Mouse (Mus musculus): ENCODE results near the gene Ppp2r2c. TPM values are rescaled to one million over a fixed set of nuclear protein-coding genes. Genes with fewer than 3 reads are reported as not detected.
A peak's percentile ranks its signal among the peaks of the same experiment; 100 is the strongest.

Gene Ppp2r2c
- 171 and 177 TPM in 2 replicates for total RNA-seq (2014; rRNA removed)
- polyA plus RNA-seq (2015; fragmentation: Nextera tagmentation; extraction: Ambion mirVana) = 75.5 and 96.1 TPM in 2 replicates

DNA sequence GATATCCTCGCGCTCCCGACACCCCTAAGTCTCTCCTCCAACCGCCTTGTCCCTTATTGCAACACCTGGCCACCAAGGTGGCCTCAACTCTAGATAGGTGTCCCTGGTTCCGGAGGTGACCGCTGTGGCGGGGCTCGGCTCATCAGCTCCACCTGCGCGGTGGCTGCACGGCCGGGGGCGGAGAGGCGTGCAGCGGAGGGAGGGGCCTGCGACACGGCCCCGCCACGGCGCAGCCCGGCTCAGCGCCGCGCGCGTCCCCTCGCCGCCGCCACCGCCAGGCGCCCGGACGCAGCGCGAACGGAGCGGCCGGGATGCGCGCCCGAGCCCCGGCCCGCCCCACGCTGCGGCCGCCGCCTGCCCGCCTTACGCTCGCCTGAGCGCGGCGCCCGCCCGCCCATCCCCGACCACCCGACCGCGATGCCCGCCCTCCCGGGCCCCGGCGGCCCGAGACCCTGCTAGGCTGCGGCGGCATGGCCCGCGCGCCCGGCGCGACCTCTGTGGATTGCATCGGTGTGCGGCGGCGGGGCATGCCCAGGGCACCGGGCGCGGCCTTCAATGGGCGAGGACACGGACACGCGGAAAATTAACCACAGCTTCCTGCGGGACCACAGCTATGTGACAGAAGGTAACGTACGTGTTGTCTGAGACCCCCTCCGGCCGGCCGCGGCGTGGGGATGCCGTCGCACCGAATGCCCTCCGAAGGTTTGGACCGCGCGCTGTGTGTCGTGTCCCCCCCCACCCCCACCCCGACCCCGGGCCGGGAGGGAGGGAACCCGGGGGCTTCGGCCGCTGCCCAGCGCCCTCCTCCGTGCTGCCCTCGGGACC lies at the start of gene Ppp2r2c:
Gene Ppp2r2c (plus strand): TSS at position 248 of the 825 bp plus-strand sequence.
- Histone ChIP-seq H3K4me1 (ENCODE audit: insufficient read depth) (no peaks in the 10 kb centered on the region), H3K27me3 (ENCODE audit: insufficient read depth, low read length) (peaks cover 21% of the 10 kb centered on the region), H3K9me3 (ENCODE audit: low read length) (no peaks in the 10 kb centered on the region), H3K36me3 (ENCODE audit: insufficient read depth) (no peaks in the 10 kb centered on the region), H3K27ac (ENCODE audit: low read depth, low read length) (peak within 1 kb of the TSS; percentile 80), H3K9ac (peak within 1 kb of the TSS; percentile 77), H3K4me3 (ENCODE audit: low read depth, low read length) (peak within 1 kb of the TSS; percentile 65), H3K4me2 (ENCODE audit: low read depth) (peak within 1 kb of the TSS; percentile 81)
- under 1% methylated on average over 108 of the region's 108 CpGs for WGBS
- no peak for TF ChIP-seq CTCF (IDR thresholded peaks at IDR 0.05; ENCODE audit: low read depth)
- DNase-seq = peak; percentile 57
- peak; percentile 75 for ATAC-seq

DNA sequence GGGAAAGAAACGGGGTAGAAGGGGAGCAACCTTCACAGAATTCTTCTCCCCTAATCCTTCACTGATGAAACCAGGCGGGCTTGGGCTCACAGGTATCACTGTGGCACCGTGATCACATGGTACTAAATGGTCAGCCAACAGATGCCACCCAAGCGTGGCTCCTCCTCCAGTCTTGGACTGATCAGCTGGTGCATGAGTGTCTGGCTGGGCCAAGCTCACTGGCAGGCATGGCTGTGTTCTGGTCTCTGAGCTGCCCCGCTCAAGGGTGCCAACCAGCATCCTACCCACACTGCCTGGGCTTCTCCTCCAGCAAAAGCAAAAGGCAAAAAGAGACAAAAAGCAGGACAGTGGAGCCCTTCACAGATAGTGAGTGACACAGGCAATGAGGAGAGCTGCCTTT lies 48.6 kb upstream of the Ppp2r2c start:
- no peaks in the 10 kb centered on the region; the same call in 1 of the 2 replicates for H3K36me3 ChIP-seq (ENCODE audit: insufficient read depth)
- H3K4me3 ChIP-seq (ENCODE audit: low read depth, low read length) = no peak overlapping the region
- WGBS = 93% methylated on average over 5 of the region's 5 CpGs
- no peaks in the 10 kb centered on the region for H3K4me1 ChIP-seq (ENCODE audit: insufficient read depth)
- no peak for TF ChIP-seq CTCF (IDR thresholded peaks at IDR 0.05; ENCODE audit: low read depth)
- no peak overlapping the region for H3K9ac ChIP-seq
- H3K27me3 ChIP-seq (ENCODE audit: insufficient read depth, low read length) = no peaks in the 10 kb centered on the region
- no peak overlapping the region for H3K4me2 ChIP-seq (ENCODE audit: low read depth)
- H3K9me3 ChIP-seq (ENCODE audit: low read length) = no peaks in the 10 kb centered on the region
- H3K27ac ChIP-seq (ENCODE audit: low read depth, low read length) = no peak overlapping the region
- DNase-seq (no peak), ATAC-seq (0 out of 2 replicates have a peak, but pooled peaks have one; percentile 14)

- peak; percentile 80 for TF ChIP-seq CTCF (IDR thresholded peaks at IDR 0.05; ENCODE audit: low read depth)
- DNase-seq (peak; percentile 52), ATAC-seq (peak; percentile 71)
- Histone ChIP-seq H3K27ac (ENCODE audit: low read depth, low read length) (no peak overlapping the region), H3K36me3 (ENCODE audit: insufficient read depth) (no peaks in the 10 kb centered on the region; the same call in 1 of the 2 replicates), H3K4me3 (ENCODE audit: low read depth, low read length) (no peak overlapping the region), H3K9me3 (ENCODE audit: low read length) (no peaks in the 10 kb centered on the region), H3K4me1 (ENCODE audit: insufficient read depth) (no peaks in the 10 kb centered on the region), H3K27me3 (ENCODE audit: insufficient read depth, low read length) (no peaks in the 10 kb centered on the region), H3K9ac (no peak overlapping the region), H3K4me2 (ENCODE audit: low read depth) (no peak overlapping the region)
- WGBS = 46% methylated on average over 6 of the region's 6 CpGs
Observed at GRCm38 (mm10) chr5:36820142-36820541, 48.2 kb upstream of the Ppp2r2c start.

DNA sequence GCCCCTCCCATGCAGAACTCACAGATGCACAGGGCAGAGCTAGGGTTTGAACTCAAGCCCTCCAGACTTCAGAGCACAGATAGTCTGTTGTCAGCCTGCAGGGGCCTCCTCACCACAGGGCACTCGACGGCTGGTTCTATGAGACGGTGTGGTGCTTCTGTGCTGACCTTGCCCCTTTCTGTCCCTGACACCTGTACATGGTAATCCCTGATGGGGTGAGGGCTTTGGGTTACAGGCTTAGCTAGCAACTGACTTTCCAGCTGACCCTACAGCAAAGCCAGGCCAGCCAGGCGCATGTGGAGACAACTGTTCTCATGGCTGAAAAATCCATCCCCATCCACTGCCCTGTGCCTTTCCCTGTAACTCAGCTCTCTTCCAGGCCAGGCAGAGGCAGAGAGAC lies 45.4 kb upstream of the Ppp2r2c start:
- no peaks in the 10 kb centered on the region for H3K9me3 ChIP-seq (ENCODE audit: low read length)
- H3K4me2 ChIP-seq (ENCODE audit: low read depth) = no peak overlapping the region
- no peak for DNase-seq
- ATAC-seq = no peak
- 90% methylated on average over 4 of the region's 4 CpGs for WGBS
- no peaks in the 10 kb centered on the region for H3K4me1 ChIP-seq (ENCODE audit: insufficient read depth)
- no peak overlapping the region for H3K9ac ChIP-seq
- H3K4me3 ChIP-seq (ENCODE audit: low read depth, low read length) = no peak overlapping the region
- TF ChIP-seq CTCF (IDR thresholded peaks at IDR 0.05; ENCODE audit: low read depth) = no peak
- H3K27ac ChIP-seq (ENCODE audit: low read depth, low read length) = no peak overlapping the region
- H3K36me3 ChIP-seq (ENCODE audit: insufficient read depth) = no peaks in the 10 kb centered on the region
- no peaks in the 10 kb centered on the region for H3K27me3 ChIP-seq (ENCODE audit: insufficient read depth, low read length)

DNA sequence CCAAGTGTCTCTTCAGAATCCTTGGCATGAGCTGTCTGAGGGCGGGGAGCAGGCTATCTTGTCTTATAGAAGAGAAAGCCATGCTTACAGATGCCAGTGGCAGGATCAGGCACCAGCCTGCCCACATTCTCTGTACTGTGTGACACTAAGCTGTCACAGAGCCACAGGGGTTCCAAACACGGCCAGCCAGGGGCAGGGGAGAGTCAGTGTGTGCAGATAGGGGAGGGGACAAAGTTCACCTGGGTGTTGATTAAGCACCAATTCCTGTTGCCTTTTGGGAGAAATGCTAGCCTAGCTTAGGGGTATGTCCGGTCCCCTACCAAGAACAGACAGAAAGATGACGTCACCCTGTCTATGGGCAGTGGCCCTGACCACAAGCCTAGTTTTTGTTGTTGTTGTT lies 39.2 kb upstream of the Ppp2r2c start:
- no peaks in the 10 kb centered on the region for H3K27me3 ChIP-seq (ENCODE audit: insufficient read depth, low read length)
- no peak for DNase-seq
- 0 out of 2 replicates have a peak, but pooled peaks cover 4% of the 10 kb centered on the region for H3K4me1 ChIP-seq (ENCODE audit: insufficient read depth)
- no peak overlapping the region for H3K27ac ChIP-seq (ENCODE audit: low read depth, low read length)
- no peak for ATAC-seq
- WGBS = 90% methylated on average over 4 of the region's 4 CpGs
- no peak overlapping the region for H3K4me3 ChIP-seq (ENCODE audit: low read depth, low read length)
- no peak overlapping the region for H3K9ac ChIP-seq
- no peak overlapping the region for H3K4me2 ChIP-seq (ENCODE audit: low read depth)
- no peaks in the 10 kb centered on the region for H3K9me3 ChIP-seq (ENCODE audit: low read length)
- H3K36me3 ChIP-seq (ENCODE audit: insufficient read depth) = no peaks in the 10 kb centered on the region
- TF ChIP-seq CTCF (IDR thresholded peaks at IDR 0.05; ENCODE audit: low read depth) = no peak

GRCm38 (mm10) chr5:36829913-36830879 lies 38.1 kb upstream of the Ppp2r2c start, which contains the start of gene Man2b2:
Gene Man2b2, minus strand, starts transcription at chr5:36830653.
- peak within 1 kb of the TSS; percentile 72 for H3K4me2 ChIP-seq (ENCODE audit: low read depth)
- ATAC-seq (peak; percentile 93), DNase-seq (peak; percentile 89)
- no peaks in the 10 kb centered on the region for H3K27me3 ChIP-seq (ENCODE audit: insufficient read depth, low read length)
- peak; percentile 99 for TF ChIP-seq CTCF (IDR thresholded peaks at IDR 0.05; ENCODE audit: low read depth)
- peak within 1 kb of the TSS; percentile 57 for H3K9ac ChIP-seq
- H3K27ac ChIP-seq (ENCODE audit: low read depth, low read length) = no peak within 1 kb of the TSS
- 0 out of 2 replicates have a peak, but pooled peaks cover 4% of the 10 kb centered on the region for H3K4me1 ChIP-seq (ENCODE audit: insufficient read depth)
- H3K9me3 ChIP-seq (ENCODE audit: low read length) = no peaks in the 10 kb centered on the region
- H3K4me3 ChIP-seq (ENCODE audit: low read depth, low read length) = peak within 1 kb of the TSS; percentile 46
- WGBS = 4% methylated on average over 46 of the region's 46 CpGs
- no peaks in the 10 kb centered on the region for H3K36me3 ChIP-seq (ENCODE audit: insufficient read depth)
